Mouse (Mus musculus) large intestine, adult 2 months (tissue): ENCODE results near the gene Gm26620. TPM values are rescaled to one million over a fixed set of nuclear protein-coding genes. Genes with fewer than 3 reads are reported as not detected.

Source experiments
- DNase-seq: peaks from one replicate; pipeline ENCODE4 v3.0.0-alpha.2; 2012; ENCODE audit warnings: low read depth, low spot score
- WGBS: fragments of 180-500 bp; shearing (Covaris S2); methylation state at CpG from one replicate; pipeline ENCODE4 v1.1.7; 2018; 5-methylcytosine and 5-hydroxymethylcytosine counted together
- polyA plus RNA-seq: library from polyadenylated mRNA; depleted of rRNA; stranded (reverse); fragments of >200 nt; gene quantifications from 2 replicates; pipeline ENCODE4 v1.2.3, GENCODE M21; 2012

The Gm26620 gene
- polyA plus RNA-seq, 1 experiment = 1.1 TPM

DNA sequence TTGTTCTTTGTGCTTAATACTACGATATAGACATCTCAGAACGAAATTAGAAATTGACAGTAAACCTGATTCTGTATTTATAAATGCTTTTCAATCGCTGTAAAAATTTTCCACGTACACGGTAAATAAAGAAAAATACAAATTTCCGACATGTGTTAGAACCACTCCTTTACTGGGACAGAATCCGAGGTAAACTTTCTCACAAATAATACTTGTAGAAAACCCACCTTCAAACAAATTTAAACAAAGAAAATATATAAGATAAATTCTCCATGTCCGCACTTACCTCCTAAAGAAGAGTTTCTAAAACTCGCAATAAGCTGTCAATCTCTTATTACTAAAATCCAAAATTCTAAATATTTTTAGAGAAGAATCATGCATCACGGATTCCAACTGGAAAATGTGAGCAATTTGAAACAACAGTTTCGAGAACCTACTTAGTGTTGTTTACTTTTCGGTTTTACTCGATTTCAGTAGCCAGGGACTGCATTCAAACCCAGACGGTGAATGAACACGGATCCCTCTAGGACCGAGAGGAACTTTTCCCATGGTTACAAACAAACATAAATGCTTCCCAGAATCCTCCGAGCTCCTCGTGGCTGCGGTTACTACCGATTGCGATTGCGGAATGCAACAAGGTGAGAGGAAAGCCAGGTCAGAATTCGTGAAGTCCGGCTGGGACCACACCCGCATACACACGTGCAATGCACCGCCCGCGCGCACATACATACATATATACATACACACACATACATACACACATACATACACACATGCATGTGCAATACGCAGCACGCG lies 16.6 kb upstream of the Gm26620 start:
- under 1% methylated on average over 33 of the region's 33 CpGs for WGBS
- peak; percentile 88 for DNase-seq

DNA sequence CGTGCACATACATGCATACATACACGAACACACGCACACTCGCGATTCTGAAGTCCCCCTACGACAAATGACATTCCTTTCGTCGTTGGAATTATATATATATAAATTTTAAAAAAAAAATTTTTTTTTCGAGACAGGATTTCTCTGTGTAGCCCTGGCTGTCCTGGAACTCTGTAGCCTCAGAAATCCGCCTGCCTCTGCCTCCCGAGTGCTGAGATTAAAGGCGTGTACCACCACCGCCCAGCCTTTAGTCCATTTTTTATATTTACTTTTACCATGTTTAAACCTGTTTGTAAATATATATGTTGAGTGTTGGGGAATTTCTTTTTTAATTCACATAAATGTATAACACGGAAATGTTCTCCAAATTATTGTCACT lies 16.0 kb upstream of the Gm26620 start:
- no peak for DNase-seq
- WGBS = 9% methylated on average over 14 of the region's 14 CpGs

DNA sequence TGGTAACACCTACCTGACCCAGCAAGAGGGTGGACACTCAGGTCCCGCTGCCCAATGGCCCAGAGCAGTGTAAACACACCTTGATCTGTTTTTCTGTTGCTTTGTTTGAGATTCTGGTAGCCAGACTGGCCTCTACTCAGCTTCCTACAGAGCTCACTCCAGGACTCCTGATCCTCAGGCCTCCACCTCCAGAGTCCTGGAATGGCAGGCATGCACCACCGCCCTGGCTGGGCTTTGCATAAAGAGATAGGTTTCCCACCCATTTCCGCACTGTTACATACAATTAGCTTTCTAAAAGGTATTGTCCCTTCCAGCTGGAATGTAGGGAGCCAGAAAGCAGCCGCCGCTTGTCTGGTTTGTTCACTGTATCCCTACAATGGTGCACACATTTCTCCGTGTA lies 13.5 kb upstream of the Gm26620 start:
- no peak for DNase-seq
- WGBS = 94% methylated on average over 6 of the region's 6 CpGs

GRCm38 (mm10) chr1:170871961-170872360 lies 12.9 kb upstream of the Gm26620 start:
- WGBS = 90% methylated on average over 2 of the region's 2 CpGs
- no peak for DNase-seq

DNA sequence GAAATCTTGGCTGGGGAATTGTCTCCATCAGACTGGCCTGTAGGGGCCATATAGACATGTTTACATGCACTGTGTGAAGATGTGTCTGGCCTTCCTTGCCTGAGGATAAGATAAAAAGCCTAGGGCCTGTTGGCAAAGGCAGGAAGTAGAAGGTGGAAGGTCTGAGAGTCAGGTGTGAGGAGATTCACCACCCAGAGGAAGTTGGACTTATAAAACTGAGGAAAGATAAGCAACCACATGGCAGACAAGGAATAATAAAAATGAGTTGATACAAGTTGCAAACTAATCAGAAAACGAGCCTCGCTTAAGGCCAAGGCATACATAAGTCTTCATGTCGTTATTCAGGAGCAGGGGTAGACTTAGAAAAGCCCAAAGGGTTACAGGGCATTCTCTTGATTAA lies 9.2 kb upstream of the Gm26620 start:
- no peak for DNase-seq
- WGBS = 67% methylated on average over 3 of the region's 3 CpGs

- no peak for DNase-seq
- 86% methylated on average over 5 of the region's 5 CpGs for WGBS
Observed at GRCm38 (mm10) chr1:170876906-170877305, 8.0 kb upstream of the Gm26620 start.

- no peak for DNase-seq
- WGBS = 39% methylated on average over 5 of the region's 5 CpGs
Observed at GRCm38 (mm10) chr1:170882915-170883485, 1.9 kb upstream of the Gm26620 start.

GRCm38 (mm10) chr1:170884390-170884789 lies 475 bp upstream of the Gm26620 start:
- 4% methylated on average over 8 of the region's 8 CpGs for WGBS
- no peak for DNase-seq

- no peak for DNase-seq
- 23% methylated on average over 6 of the region's 6 CpGs for WGBS
Observed at GRCm38 (mm10) chr1:170886044-170886458, 1.2 kb downstream of the Gm26620 start.

GRCm38 (mm10) chr1:170889310-170889709 lies 4.4 kb downstream of the Gm26620 start:
- WGBS = 75% methylated on average over 4 of the region's 4 CpGs
- no peak for DNase-seq

- WGBS = 85% methylated on average over 2 of the region's 2 CpGs
- DNase-seq = no peak
Observed at GRCm38 (mm10) chr1:170891646-170892045, 6.8 kb downstream of the Gm26620 start.

DNA sequence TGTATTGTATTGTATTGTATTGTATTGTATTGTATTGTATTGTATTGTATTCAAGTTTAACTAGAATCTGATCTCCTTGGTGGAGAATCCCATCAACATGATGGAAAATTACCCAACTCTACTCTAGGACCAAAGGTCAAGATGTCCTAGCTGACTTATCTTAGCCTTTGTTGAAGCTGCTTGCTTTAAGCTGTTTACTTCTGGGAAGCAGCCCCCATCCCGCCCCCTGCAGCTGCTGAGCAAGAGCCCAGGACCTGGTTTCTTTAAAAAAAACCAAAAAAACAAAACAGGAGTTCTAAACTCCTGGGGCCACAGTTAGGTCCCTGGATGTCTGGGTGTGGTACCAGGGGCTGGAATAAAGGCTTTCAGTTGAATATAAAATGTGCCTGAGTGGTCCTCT lies 7.4 kb downstream of the Gm26620 start:
- WGBS = 70% methylated on average over 1 of the region's 1 CpGs
- DNase-seq = no peak

DNA sequence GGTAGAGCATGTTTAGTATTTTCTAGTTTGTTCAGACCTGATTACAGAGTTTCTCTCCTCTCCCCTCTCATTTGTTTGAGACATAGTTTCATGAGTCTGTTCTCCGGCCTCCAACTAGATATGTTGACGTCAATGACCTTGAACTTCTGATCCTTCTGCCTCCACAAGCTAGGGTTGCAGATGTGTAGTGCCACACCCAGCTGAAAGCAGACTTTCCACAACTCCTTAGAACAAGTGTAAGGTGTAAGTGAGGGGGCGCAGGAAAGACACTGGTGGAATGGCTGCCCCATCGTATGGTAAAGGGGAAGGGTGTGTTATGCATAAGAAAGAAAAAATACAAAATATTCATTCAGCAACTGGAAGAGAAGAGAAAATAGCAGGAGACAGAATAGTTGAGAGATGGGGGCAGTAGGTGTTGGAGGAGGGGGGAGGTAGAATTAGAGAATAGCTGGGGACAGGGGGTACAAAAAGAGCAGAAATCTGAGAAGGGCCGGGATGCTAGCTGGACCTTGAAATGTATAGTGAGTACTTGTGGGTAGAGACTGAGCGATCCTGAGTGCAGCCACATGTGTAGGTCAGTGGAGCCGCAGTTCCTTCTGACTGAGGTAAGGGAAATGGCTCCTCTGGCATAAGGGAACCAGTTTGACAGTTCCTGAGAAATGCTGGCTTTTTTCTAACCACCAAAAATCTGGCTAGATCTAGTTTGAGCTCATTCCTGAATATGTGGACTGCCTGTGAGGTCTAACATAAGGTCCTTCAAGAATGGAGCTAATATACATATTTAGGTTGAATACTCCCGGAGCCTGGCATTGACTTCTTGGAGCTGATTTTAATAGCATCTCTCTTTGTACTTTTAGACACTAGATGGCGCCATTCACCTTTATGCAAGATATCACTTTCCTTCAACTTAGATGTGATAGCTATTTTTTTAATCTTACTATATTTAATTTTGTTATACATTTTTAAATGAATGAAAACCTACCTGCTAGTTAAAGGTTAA lies 10.0 kb downstream of the Gm26620 start:
- DNase-seq = no peak
- WGBS = 57% methylated on average over 9 of the region's 9 CpGs

DNA sequence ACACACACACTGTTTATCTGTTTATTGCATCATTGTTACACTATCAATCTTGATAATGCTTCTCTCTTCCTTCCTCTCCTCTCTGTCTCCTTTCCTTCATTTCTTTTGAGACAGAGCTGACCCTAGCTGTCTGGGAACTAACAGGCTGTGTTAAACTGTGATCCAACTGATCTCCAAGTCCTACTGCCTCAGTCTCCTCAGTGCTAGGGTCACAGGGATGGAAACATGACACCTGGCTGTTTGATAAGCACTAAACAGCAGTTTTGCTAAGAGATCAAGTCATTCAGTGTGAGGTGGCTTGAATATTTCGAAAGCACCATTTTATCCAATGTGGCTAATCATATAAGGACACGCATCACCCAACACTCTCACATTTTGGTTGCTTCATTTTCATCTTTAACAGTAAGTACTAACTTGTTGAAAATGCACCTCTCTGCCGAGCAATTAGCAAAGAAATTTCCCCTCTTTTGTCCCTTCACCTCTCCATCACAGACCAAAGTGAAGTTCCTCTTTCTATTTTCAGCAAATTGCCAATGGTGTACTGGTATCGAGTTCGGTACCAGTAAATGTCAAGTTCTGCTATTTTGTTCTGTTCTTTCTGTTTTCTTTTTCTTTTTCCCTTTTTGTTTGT lies 11.9 kb downstream of the Gm26620 start:
- WGBS = 72% methylated on average over 5 of the region's 5 CpGs

GRCm38 (mm10) chr1:170898413-170899075 lies 13.7 kb downstream of the Gm26620 start:
- 46% methylated on average over 16 of the region's 16 CpGs for WGBS
- no peak for DNase-seq

More for the DNA sequence above, 11.9 kb downstream of the Gm26620 start:
- no peak for DNase-seq

DNA sequence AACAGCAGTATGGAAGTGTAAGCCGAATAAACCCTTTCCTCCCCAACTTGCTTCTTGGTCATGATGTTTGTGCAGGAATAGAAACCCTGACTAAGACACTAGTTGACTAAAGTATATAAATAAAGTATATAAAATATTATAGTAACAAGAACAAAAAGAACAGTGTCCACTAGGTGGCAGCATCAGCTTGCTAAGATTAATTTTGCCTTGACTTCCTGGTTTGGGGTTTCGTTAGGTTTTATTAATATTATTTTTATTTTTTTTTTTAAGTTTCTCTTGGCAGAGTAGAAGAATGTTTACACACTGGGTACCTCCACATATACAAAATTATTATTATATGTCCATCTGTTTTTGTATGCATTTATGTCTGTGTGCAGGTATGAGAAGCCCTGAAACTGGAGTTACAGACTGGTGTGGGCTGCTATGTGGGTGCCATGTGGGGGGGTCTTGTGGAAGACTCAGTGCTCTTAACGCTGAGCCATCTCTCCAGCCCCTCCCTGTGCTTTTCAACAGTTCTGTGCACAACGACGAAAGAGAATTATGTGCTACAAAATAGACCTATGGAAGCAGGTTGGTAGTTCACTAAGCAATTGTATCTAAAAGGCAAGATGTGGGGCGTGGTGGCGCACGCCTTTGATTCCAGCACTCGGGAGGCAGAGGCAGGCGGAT lies 16.1 kb downstream of the Gm26620 start:
- DNase-seq = peak; percentile 52
- 19% methylated on average over 10 of the region's 10 CpGs for WGBS

DNA sequence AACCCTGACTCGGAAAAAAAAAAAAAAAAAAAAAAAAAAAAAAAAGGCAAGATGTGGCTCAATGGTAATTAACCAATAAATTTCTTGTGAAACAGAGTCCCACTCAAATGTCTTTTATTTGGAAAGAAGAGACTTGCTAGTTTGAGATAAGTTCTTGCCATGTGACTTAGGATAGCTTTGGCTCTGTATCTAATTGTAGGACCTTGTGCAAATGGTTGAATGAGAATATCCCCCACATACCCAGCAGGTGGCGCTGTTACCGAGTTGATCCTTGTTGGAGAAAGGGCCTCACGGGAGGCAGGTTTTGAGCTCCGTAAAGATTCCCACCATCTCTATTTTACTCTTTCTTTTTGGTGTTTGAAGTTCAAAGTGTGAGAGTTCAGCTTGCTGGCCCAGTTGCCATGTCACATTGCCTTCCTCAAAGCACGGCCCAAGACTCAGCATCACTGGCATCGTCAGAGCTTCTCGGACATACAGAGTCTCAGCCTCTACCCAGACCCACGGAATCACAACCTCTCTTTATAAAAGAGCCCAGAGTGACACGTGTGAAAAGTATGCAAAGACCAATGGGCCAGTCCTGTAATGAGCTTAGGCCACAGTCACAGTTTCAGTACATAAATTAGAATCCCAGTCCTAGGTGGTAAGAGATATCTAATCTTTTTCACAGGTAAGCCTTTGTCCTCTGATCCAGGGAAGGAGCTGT lies 16.8 kb downstream of the Gm26620 start:
- peak; percentile 79 for DNase-seq
- 38% methylated on average over 10 of the region's 10 CpGs for WGBS

- no peak for DNase-seq
- 39% methylated on average over 5 of the region's 5 CpGs for WGBS
Observed at GRCm38 (mm10) chr1:170903485-170903884, 18.6 kb downstream of the Gm26620 start.
